Mouse (Mus musculus) macrophage (primary cell): ENCODE data around the gene Aloxe3. TPM values are rescaled to one million over a fixed set of nuclear protein-coding genes. Genes with fewer than 3 reads are reported as not detected.

Source experiments
- H3K27ac ChIP-seq: fragments of 350-480 bp; formaldehyde crosslinking; 2 replicates; pipeline ENCODE4 v1.9.0; 2021
- H3K36me3 ChIP-seq: fragments of 350-480 bp; formaldehyde crosslinking; 2 replicates; pipeline ENCODE4 v1.9.0; 2021; ENCODE audit errors: inconsistent target
- H3K4me3 ChIP-seq: fragments of 350-480 bp; formaldehyde crosslinking; 2 replicates; pipeline ENCODE4 v1.9.0; 2021; ENCODE audit errors: inconsistent target
- H3K79me2 ChIP-seq: fragments of 350-480 bp; formaldehyde crosslinking; 2 replicates; pipeline ENCODE4 v1.9.0; 2021; ENCODE audit errors: inconsistent target
- WGBS: methylation state at CpG from one replicate; pipeline ENCODE4 v1.1.7; 2026; ENCODE audit warnings: inconsistent platforms; ENCODE audit not compliant: missing documents; 5-methylcytosine and 5-hydroxymethylcytosine counted together
- polyA plus RNA-seq: library from polyadenylated mRNA; stranded (reverse); fragments of 250-400 nt; gene quantifications from 3 replicates; pipeline ENCODE4 v1.2.4, GENCODE M21; 2018; ENCODE audit warnings: inconsistent platforms

Aloxe3 gene
- polyA plus RNA-seq, 1 experiment from 2014 or later: not detected

- H3K27ac ChIP-seq: no peak overlapping the region
- H3K79me2 ChIP-seq: no peaks in the 10 kb centered on the region
- H3K4me3 ChIP-seq: no peak overlapping the region
- WGBS: 100% methylated on average over 6 of the region's 6 CpGs
- H3K36me3 ChIP-seq: no peaks in the 10 kb centered on the region
Measured at GRCm38 (mm10) chr11:69185936-69186335, 60.2 kb downstream of the Aloxe3 start.

- no peaks in the 10 kb centered on the region for H3K79me2 ChIP-seq
- H3K4me3 ChIP-seq: no peak overlapping the region
- H3K27ac ChIP-seq: no peak overlapping the region
- WGBS: 0% methylated on average over 1 of the region's 1 CpGs
- H3K36me3 ChIP-seq: no peaks in the 10 kb centered on the region
Measured at GRCm38 (mm10) chr11:69192840-69193239, 67.1 kb downstream of the Aloxe3 start.

GRCm38 (mm10) chr11:69196766-69197165 lies 71.1 kb downstream of the Aloxe3 start:
- Histone ChIP-seq H3K36me3 (no peaks in the 10 kb centered on the region), H3K27ac (no peak overlapping the region), H3K79me2 (no peaks in the 10 kb centered on the region), H3K4me3 (no peak overlapping the region)
- 5% methylated on average over 5 of the region's 5 CpGs for WGBS

DNA sequence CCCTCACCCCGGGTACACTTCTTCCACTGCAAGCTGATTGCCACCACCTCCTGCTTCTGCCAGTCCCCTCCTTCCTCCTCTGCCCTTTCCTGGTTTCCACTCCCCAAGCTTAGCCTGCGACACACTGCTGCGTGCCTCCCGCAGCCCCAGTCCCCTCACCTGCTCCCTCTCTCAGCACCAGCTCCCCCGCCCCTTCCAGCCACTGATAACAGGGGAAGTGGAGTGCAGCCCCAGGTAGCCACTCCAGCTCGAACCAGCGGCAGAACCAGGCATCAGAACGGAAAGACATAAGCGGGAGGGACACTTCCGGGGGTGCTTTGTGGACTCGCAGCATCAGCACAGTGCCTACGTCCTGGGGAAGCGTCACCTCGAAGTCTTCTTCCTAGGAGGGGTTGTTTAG lies 71.5 kb downstream of the Aloxe3 start:
- WGBS: 3% methylated on average over 14 of the region's 14 CpGs
- H3K4me3 ChIP-seq: no peak overlapping the region
- H3K79me2 ChIP-seq: no peaks in the 10 kb centered on the region
- no peaks in the 10 kb centered on the region for H3K36me3 ChIP-seq
- H3K27ac ChIP-seq: no peak overlapping the region

DNA sequence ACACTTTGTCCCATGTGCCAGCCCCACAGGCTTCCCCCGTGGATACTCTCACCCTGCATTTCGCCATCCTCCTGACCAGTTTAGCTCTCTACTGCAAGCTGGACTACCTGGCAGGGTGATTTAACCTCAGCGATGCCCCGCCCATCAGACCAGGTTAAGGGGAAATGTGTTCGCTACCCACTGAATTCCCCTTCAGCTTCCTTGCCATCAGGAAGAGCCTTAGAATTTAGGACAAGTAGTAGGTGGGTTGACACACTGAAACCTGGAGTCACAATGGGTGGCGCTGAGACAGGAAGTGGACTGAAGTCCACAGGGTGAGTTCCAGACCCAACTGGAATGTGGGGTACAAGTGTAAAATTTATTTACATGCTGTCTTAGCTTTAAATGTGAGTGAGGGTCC lies 72.0 kb downstream of the Aloxe3 start, which contains the start of gene Alox8:
Gene Alox8 (minus strand): TSS at position 101 of the 400 bp plus-strand sequence.
- Histone ChIP-seq H3K4me3 (no peak within 1 kb of the TSS), H3K36me3 (no peaks in the 10 kb centered on the region), H3K27ac (no peak within 1 kb of the TSS), H3K79me2 (no peaks in the 10 kb centered on the region)
- WGBS: 31% methylated on average over 6 of the region's 6 CpGs

Other genes with a start within 250 kb of the Aloxe3 start
- gene Rnf222, start 237.3 kb upstream of the Aloxe3 start, polyA plus RNA-seq: not detected in 3 replicates
- 1,656 to 2,144 TPM (median 1,836 TPM) in 3 replicates for gene Rpl26, start 224.3 kb upstream of the Aloxe3 start, polyA plus RNA-seq
- gene Odf4, start 198.8 kb upstream of the Aloxe3 start, polyA plus RNA-seq: not detected in 3 replicates
- gene Arhgef15, start 168.4 kb upstream of the Aloxe3 start, polyA plus RNA-seq: not detected in 3 replicates
- 2.7 to 3.2 TPM (median 2.7 TPM) in 3 replicates for gene Slc25a35, start 157.8 kb upstream of the Aloxe3 start, polyA plus RNA-seq
- gene Rangrf, start 150.7 kb upstream of the Aloxe3 start, polyA plus RNA-seq: 2.4 to 11.2 TPM (median 3.4 TPM) in 3 replicates
- 2.4 to 12.1 TPM (median 5.6 TPM) in 3 replicates for gene Pfas, start 117.4 kb upstream of the Aloxe3 start, polyA plus RNA-seq
- 17.1 to 28.9 TPM (median 20.6 TPM) in 3 replicates for gene Ctc1, start 110.0 kb upstream of the Aloxe3 start, polyA plus RNA-seq
- gene Aurkb, start 80.2 kb upstream of the Aloxe3 start, polyA plus RNA-seq: 4.2 to 8.5 TPM (median 7.3 TPM) in 3 replicates
- gene Borcs6, start 66.2 kb upstream of the Aloxe3 start, polyA plus RNA-seq: 11.7 to 37.1 TPM (median 15.6 TPM) in 3 replicates
- gene Tmem107, start 55.1 kb upstream of the Aloxe3 start, polyA plus RNA-seq: 4.1 to 7.3 TPM (median 4.2 TPM) in 3 replicates
- 23.6 to 47.7 TPM (median 36.7 TPM) in 3 replicates for gene Vamp2, start 37.4 kb upstream of the Aloxe3 start, polyA plus RNA-seq
- gene Per1, start 30.7 kb upstream of the Aloxe3 start, polyA plus RNA-seq: 8.8 to 17.5 TPM (median 11.6 TPM) in 3 replicates
- not detected in 3 replicates for gene Hes7, start 5.5 kb upstream of the Aloxe3 start, polyA plus RNA-seq
- 0.14 to 0.29 TPM in 2 of 3 replicates, not detected in the other for gene 9130213A22Rik, start 3.3 kb upstream of the Aloxe3 start, polyA plus RNA-seq
- not detected in 3 replicates for gene Alox12b, start 31.1 kb downstream of the Aloxe3 start, polyA plus RNA-seq
- not detected in 3 replicates for gene Alox8, start 71.9 kb downstream of the Aloxe3 start, polyA plus RNA-seq
- not detected in 3 replicates for gene Gucy2e, start 111.1 kb downstream of the Aloxe3 start, polyA plus RNA-seq
- 3.6 to 6.7 TPM (median 5.4 TPM) in 3 replicates for gene Cntrob, start 197.9 kb downstream of the Aloxe3 start, polyA plus RNA-seq
- gene Trappc1, start 198.1 kb downstream of the Aloxe3 start, polyA plus RNA-seq: 103 to 111 TPM (median 110 TPM) in 3 replicates
- gene Kcnab3, start 200.4 kb downstream of the Aloxe3 start, polyA plus RNA-seq: 0.11 to 0.33 TPM (median 0.23 TPM) in 3 replicates
- 3.3 to 4.4 TPM (median 3.6 TPM) in 3 replicates for gene Rnf227, start 214.6 kb downstream of the Aloxe3 start, polyA plus RNA-seq
- gene Chd3, start 243.5 kb downstream of the Aloxe3 start, polyA plus RNA-seq: 43.6 to 105 TPM (median 82.3 TPM) in 3 replicates